Mouse (Mus musculus) liver, adult 2 months (tissue): ENCODE data around the gene Rpl38.

Experiments
- CTCF ChIP-seq: fragments of 200-500 bp; IDR thresholded peaks from 2 replicates; pipeline ENCODE4 v1.5.1; 2011; ENCODE audit warnings: low read depth, low read length, control low read depth
- POLR2A ChIP-seq: fragments of 200-500 bp; IDR thresholded peaks from 2 replicates; pipeline ENCODE4 v1.6.1; 2011; ENCODE audit warnings: low read length, control low read depth; ENCODE audit not compliant: insufficient read depth; ENCODE audit errors: extremely low read depth

- TF ChIP-seq CTCF = no peak
- no peak for TF ChIP-seq POLR2A
Observed at GRCm38 (mm10) chr11:114638647-114639290, 29.6 kb upstream of the Rpl38 start.
